Mouse (Mus musculus): ENCODE results near the gene Gm15319. TPM values are rescaled to one million over a fixed set of nuclear protein-coding genes. Genes with fewer than 3 reads are reported as not detected.

Gm15319 gene
- polyA plus RNA-seq (2012; fragmentation: generic; extraction: Trizol), result not detected

GRCm38 (mm10) chr8:20363110-20363509, at the start of gene Gm15319:
Gm15319 (minus strand) TSS chr8:20363210.

